Mouse (Mus musculus): ENCODE measurements at regions not wholly inside any gene's neighbourhood (a gene's known extent, or its start where the extent isn't known, plus 50 kb on each side); places are given as distances from the start of the nearest gene placed in this dataset.

DNA sequence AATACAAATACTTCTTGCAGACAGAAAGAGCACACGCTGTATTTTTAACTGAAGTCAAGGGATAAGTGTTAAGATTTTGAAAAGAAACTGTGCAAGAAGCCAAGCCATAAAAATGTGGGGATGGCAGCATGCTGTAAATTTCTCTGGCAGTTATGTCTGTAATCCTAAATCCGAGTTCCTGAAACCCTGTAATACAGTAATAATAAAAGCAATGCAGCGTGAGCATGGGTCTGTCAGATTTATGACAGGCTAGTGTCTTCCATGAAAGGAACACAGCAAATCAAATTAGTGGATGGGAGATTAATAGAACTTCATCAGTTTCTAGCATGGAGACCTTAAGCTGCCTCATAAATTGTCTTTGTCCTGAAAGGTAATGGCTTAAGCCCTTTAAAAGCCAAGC lies 597.7 kb downstream of the 1190002N15Rik start:
- TF ChIP-seq CTCF (IDR thresholded peaks at IDR 0.05; ENCODE audit: borderline replicate concordance, insufficient read depth, low read depth, low read length) = no peak
- no peak for TF ChIP-seq POLR2A (IDR thresholded peaks at IDR 0.05; ENCODE audit: borderline replicate concordance, insufficient read depth, low read length)

Data from cerebellum, adult 2 months (tissue).